Mouse (Mus musculus) ES-E14 (cell line): ENCODE measurements around the gene Unc93b1. TPM values are rescaled to one million over a fixed set of nuclear protein-coding genes. Genes with fewer than 3 reads are reported as not detected.

ENCODE experiments used
- DNase-seq: peaks from one replicate; pipeline ENCODE4 v3.0.0-alpha.2; 2013; ENCODE audit warnings: low read depth, low spot score
- H3K27ac ChIP-seq: 2 replicates; pipeline ENCODE4 v1.5.1; 2012; ENCODE audit warnings: low read depth, mild to moderate bottlenecking, low read length, moderate library complexity, mixed read lengths; ENCODE audit not compliant: poor library complexity, insufficient read depth, severe bottlenecking
- H3K36me3 ChIP-seq: 2 replicates; pipeline ENCODE4 v1.6.1; 2012; ENCODE audit warnings: mild to moderate bottlenecking, low read length, moderate library complexity, mixed read lengths; ENCODE audit not compliant: control insufficient read depth, poor library complexity, insufficient read depth, severe bottlenecking
- H3K4me1 ChIP-seq, 2 experiments: fragments of 150-350 bp in 1 of 2; sonication (generic) in 1 of 2; 2 replicates each; pipeline ENCODE4 v1.6.1; 2012; ENCODE audit warnings: low read length in 2 of 2, mild to moderate bottlenecking in 1 of 2, mixed read lengths in 1 of 2; ENCODE audit not compliant: control insufficient read depth in 2 of 2, insufficient read depth in 2 of 2, poor library complexity in 1 of 2
- H3K4me3 ChIP-seq, 2 experiments: fragments of 150-350 bp in 1 of 2; sonication (generic) in 1 of 2; 2 replicates each; pipeline ENCODE4 v1.5.1; 2012; ENCODE audit warnings: low read length in 2 of 2, low read depth in 1 of 2, mild to moderate bottlenecking in 1 of 2, mixed read lengths in 1 of 2; ENCODE audit not compliant: insufficient read depth in 1 of 2, poor library complexity in 1 of 2, severe bottlenecking in 1 of 2
- H3K9ac ChIP-seq: 2 replicates; pipeline ENCODE4 v1.6.1; 2012; ENCODE audit warnings: low read depth, mild to moderate bottlenecking, low read length, mixed read lengths; ENCODE audit not compliant: poor library complexity, insufficient read depth, severe bottlenecking
- H3K9me3 ChIP-seq: fragments of 150-350 bp; sonication (generic); 2 replicates; pipeline ENCODE4 v1.6.1; 2012; ENCODE audit warnings: low read depth, mild to moderate bottlenecking, low read length; ENCODE audit not compliant: control insufficient read depth, insufficient read depth
- CHD2 ChIP-seq: IDR thresholded peaks from 2 replicates; pipeline ENCODE4 v1.6.1; 2014; ENCODE audit warnings: mild to moderate bottlenecking, low read depth, low read length, inconsistent platforms
- HCFC1 ChIP-seq: IDR thresholded peaks from 2 replicates; pipeline ENCODE4 v1.6.1; 2012; ENCODE audit warnings: low read length, inconsistent platforms, borderline replicate concordance; ENCODE audit not compliant: insufficient read depth
- MAFK ChIP-seq: IDR thresholded peaks from 2 replicates; pipeline ENCODE4 v1.6.1; 2014; ENCODE audit warnings: mild to moderate bottlenecking, low read depth, low read length, inconsistent platforms; ENCODE audit not compliant: insufficient read depth
- ZC3H11A ChIP-seq: IDR thresholded peaks from 2 replicates; pipeline ENCODE4 v1.6.1; 2012; ENCODE audit warnings: low read depth, mild to moderate bottlenecking, inconsistent platforms, low read length, borderline replicate concordance
- ZNF384 ChIP-seq: IDR thresholded peaks from 2 replicates; pipeline ENCODE4 v1.6.1; 2012; ENCODE audit warnings: low read depth, low read length, inconsistent platforms
- in situ Hi-C, 2 experiments: fragments of 600-800 bp; cut with MboI; formaldehyde crosslinking; loops; one replicate each; pipeline ENCODE4 v1.15.1; 2025; ENCODE audit warnings: low sequenced_read_pairs in 2 of 2, inconsistent platforms in 1 of 2; ENCODE audit not compliant: unreplicated experiment in 2 of 2
- total RNA-seq: library from RNA; depleted of rRNA; stranded (reverse); fragments of 300-350 nt; gene quantifications from 2 replicates; pipeline ENCODE4 v1.2.3, GENCODE M21; 2012

The Unc93b1 gene
- total RNA-seq, 1 experiment: 3.9 TPM

GRCm38 (mm10) chr19:3928779-3929178 lies 6.2 kb upstream of the Unc93b1 start:
- in situ Hi-C loops: no loop called here
- H3K4me1 ChIP-seq: peaks cover 2 to 13% of the 10 kb centered on the region in 2 experiments; a peak in 2 of 4 replicates

DNA sequence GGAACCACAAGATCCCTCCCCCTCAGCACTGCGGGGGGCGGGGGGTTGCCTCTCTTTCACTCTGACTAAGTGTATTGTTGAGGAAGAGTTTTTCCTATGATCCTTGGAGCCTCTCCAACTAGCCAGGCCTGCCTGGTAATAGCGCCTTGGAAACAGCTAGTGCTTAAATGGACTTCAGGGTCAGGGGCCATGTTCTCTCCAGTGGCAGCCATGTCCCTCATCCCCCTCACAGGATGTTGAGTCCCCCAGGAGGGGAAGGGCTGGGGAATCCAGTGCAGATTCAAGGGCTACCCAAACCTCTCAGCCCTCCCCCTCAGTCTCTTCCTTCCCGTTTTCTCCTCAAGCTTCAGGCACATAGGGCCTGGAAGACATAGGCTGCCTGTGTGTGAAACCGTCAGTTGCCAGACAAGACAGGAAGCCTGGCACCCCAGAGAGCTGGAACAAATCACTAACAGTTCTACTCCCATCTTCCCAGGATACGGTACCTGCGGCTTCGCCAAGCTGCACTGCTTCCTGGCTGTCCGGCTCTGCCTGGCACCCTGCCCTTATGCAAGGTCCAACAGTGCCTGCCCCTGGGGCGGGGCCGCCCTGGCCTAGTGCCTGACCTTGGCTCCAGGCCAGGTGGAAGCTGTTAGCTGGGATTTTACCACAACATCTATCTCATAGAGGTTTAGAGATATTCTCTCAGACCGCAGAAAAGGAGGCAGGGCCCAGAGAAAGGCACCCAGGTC lies 5.6 kb upstream of the Unc93b1 start, which contains the start of gene Aldh3b1:
Aldh3b1 (minus strand) TSS at position 598 of the 731 bp plus-strand sequence.
- Histone ChIP-seq H3K4me1 (peaks cover 2 to 13% of the 10 kb centered on the region in 2 experiments; a peak in 2 of 4 replicates), H3K4me3 (peak within 1 kb of the TSS; percentile 28 to 56), H3K9me3 (no peaks in the 10 kb centered on the region), H3K9ac (peak within 1 kb of the TSS; percentile 56), H3K27ac (no peak within 1 kb of the TSS), H3K36me3 (no peaks in the 10 kb centered on the region)
- no peak for DNase-seq
- TF ChIP-seq ZC3H11A (no peak), HCFC1 (no peak), MAFK (no peak), ZNF384 (no peak), CHD2 (no peak)
- in situ Hi-C loops: no loop called here

More at GRCm38 (mm10) chr19:3928779-3929178, 6.2 kb upstream of the Unc93b1 start:
- no peak for TF ChIP-seq ZNF384
- TF ChIP-seq HCFC1: no peak
- TF ChIP-seq ZC3H11A: no peak
- TF ChIP-seq MAFK: no peak
- no peak for TF ChIP-seq CHD2
- Histone ChIP-seq H3K36me3 (no peaks in the 10 kb centered on the region), H3K4me3 (no peak overlapping the region), H3K27ac (no peak overlapping the region), H3K9me3 (no peaks in the 10 kb centered on the region), H3K9ac (no peak overlapping the region)
- DNase-seq: no peak

DNA sequence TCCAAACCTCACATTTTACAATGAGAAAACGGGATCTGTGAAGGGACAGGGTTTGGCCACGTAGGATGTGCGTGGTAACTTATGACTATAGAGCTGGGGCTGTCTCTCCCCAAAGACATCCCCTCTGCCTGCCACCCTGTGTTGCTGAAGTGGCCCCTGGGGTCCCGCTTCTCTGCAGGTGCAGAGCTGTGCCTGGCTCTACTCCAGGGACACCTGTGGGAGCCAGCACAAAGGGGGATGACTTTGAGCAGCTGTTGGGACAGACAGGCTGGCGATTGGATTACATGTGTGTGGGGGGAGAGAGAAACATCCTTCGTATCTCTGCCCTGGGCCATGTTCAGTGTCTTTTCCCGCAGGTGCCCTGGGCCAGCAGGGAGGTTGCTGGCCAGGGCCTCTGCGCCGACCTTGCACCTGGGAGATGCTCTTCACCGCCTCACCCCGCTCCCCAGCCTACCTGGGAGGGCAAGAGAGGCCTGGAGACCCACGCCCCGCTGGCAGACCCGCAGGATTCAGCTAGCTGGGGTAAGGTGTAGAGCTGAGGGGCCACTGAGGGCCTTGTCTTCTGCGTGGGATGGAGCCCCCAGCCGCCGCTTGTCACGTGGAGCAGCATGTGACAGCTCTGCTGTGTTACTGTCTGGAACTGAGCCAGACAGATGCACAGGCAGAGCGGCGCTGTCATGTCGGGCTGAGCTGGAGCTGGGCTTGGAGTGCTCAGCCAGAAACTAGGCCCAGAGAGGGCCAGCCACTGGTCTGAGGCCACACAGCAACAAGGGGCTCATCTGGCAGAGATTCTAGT lies 4.5 kb upstream of the Unc93b1 start:
- peak overlapping the region; percentile 56 for H3K9ac ChIP-seq
- in situ Hi-C loops: no loop called here
- peaks cover 2 to 13% of the 10 kb centered on the region in 2 experiments; a peak in 2 of 4 replicates for H3K4me1 ChIP-seq
- no peaks in the 10 kb centered on the region for H3K36me3 ChIP-seq
- H3K4me3 ChIP-seq: peak overlapping the region; percentile 28 to 56
- no peak overlapping the region for H3K27ac ChIP-seq
- H3K9me3 ChIP-seq: no peaks in the 10 kb centered on the region
- DNase-seq: no peak
- no peak for TF ChIP-seq ZNF384
- no peak for TF ChIP-seq MAFK
- no peak for TF ChIP-seq HCFC1
- no peak for TF ChIP-seq ZC3H11A
- TF ChIP-seq CHD2: no peak

GRCm38 (mm10) chr19:3931716-3932115 lies 3.3 kb upstream of the Unc93b1 start:
- in situ Hi-C loops: no loop called here
- Histone ChIP-seq H3K27ac (no peak overlapping the region), H3K9ac (no peak overlapping the region), H3K36me3 (no peaks in the 10 kb centered on the region), H3K9me3 (no peaks in the 10 kb centered on the region), H3K4me3 (no peak overlapping the region), H3K4me1 (peaks cover 2 to 17% of the 10 kb centered on the region in 2 experiments; a peak in 2 of 4 replicates)
- TF ChIP-seq ZNF384 (no peak), CHD2 (no peak), MAFK (no peak), HCFC1 (no peak), ZC3H11A (no peak)
- DNase-seq: no peak
